Mouse (Mus musculus) ES-Bruce4 (cell line): ENCODE results near the gene Dolk. TPM values are rescaled to one million over a fixed set of nuclear protein-coding genes. Genes with fewer than 3 reads are reported as not detected.

Source experiments
- H3K27ac ChIP-seq: 2 replicates; pipeline ENCODE4 v1.5.1; 2012; ENCODE audit warnings: low read length, inconsistent platforms; ENCODE audit not compliant: insufficient read depth
- H3K27me3 ChIP-seq: 2 replicates; pipeline ENCODE4 v1.6.1; 2012; ENCODE audit warnings: mild to moderate bottlenecking, low read length, inconsistent platforms; ENCODE audit not compliant: control insufficient read depth, poor library complexity, insufficient read depth, severe bottlenecking
- H3K36me3 ChIP-seq: 2 replicates; pipeline ENCODE4 v1.6.1; 2012; ENCODE audit warnings: inconsistent platforms, mild to moderate bottlenecking, low read length, moderate library complexity; ENCODE audit not compliant: control insufficient read depth, poor library complexity, insufficient read depth, severe bottlenecking
- H3K4me1 ChIP-seq: one replicate; pipeline ENCODE4 v1.8.1; 2011; ENCODE audit warnings: low read length; ENCODE audit not compliant: control insufficient read depth, insufficient read depth
- H3K4me3 ChIP-seq: 2 replicates; pipeline ENCODE4 v1.5.1; 2011; ENCODE audit warnings: low read depth, mild to moderate bottlenecking, low read length
- H3K9ac ChIP-seq: 2 replicates; pipeline ENCODE4 v1.6.1; 2012; ENCODE audit warnings: low read depth, mild to moderate bottlenecking, inconsistent platforms; ENCODE audit not compliant: poor library complexity, severe bottlenecking
- H3K9me3 ChIP-seq: replicated peaks from 2 replicates; pipeline ENCODE4 v1.6.1; 2012; ENCODE audit warnings: mild to moderate bottlenecking, low read length, inconsistent platforms; ENCODE audit not compliant: control insufficient read depth, poor library complexity, insufficient read depth, severe bottlenecking
- CTCF ChIP-seq: IDR thresholded peaks from one replicate; pipeline ENCODE4 v1.8.1; 2011; ENCODE audit warnings: low read depth, low read length
- EP300 ChIP-seq: IDR thresholded peaks from 2 replicates; pipeline ENCODE4 v1.6.1; 2011; ENCODE audit warnings: low read depth, low read length; ENCODE audit not compliant: insufficient read depth
- POLR2A ChIP-seq: IDR thresholded peaks from one replicate; pipeline ENCODE4 v1.8.1; 2011; ENCODE audit warnings: low read length; ENCODE audit not compliant: insufficient read depth
- polyA plus RNA-seq: library from polyadenylated mRNA; stranded (reverse); fragments of >200 nt; gene quantifications from 2 replicates; pipeline ENCODE4 v1.2.4, GENCODE M21; 2011; ENCODE audit warnings: low read depth; ENCODE audit not compliant: missing spikeins, insufficient read depth, insufficient read length

Dolk gene
- polyA plus RNA-seq, 1 experiment = 3.4 TPM

GRCm38 (mm10) chr2:30250166-30251128, 35.7 kb downstream of the Dolk start:
- Histone ChIP-seq H3K9ac (no peak overlapping the region), H3K27me3 (no peaks in the 10 kb centered on the region), H3K4me1 (peaks cover 4% of the 10 kb centered on the region), H3K27ac (0 out of 2 replicates have a peak overlapping the region, but pooled peaks have one; percentile 1), H3K36me3 (0 out of 2 replicates have a peak, but pooled peaks cover 3% of the 10 kb centered on the region), H3K9me3 (no peaks in the 10 kb centered on the region), H3K4me3 (no peak overlapping the region)
- no peak for TF ChIP-seq CTCF
- TF ChIP-seq POLR2A = no peak
- TF ChIP-seq EP300 = no peak

- H3K9ac ChIP-seq = no peak overlapping the region
- H3K4me3 ChIP-seq = no peak overlapping the region
- no peaks in the 10 kb centered on the region for H3K27me3 ChIP-seq
- H3K9me3 ChIP-seq = no peaks in the 10 kb centered on the region
- no peaks in the 10 kb centered on the region for H3K36me3 ChIP-seq
- TF ChIP-seq EP300 (no peak), POLR2A (no peak), CTCF (no peak)
- H3K27ac ChIP-seq = no peak overlapping the region
- H3K4me1 ChIP-seq = peaks cover 4% of the 10 kb centered on the region
These were observed 37.0 kb downstream of the Dolk start for GRCm38 (mm10) chr2:30249182-30249581.

GRCm38 (mm10) chr2:30247681-30248080, 38.5 kb downstream of the Dolk start:
- Histone ChIP-seq H3K4me3 (no peak overlapping the region), H3K36me3 (no peaks in the 10 kb centered on the region), H3K4me1 (peaks cover 2% of the 10 kb centered on the region), H3K9me3 (no peaks in the 10 kb centered on the region), H3K27me3 (no peaks in the 10 kb centered on the region), H3K27ac (no peak overlapping the region), H3K9ac (no peak overlapping the region)
- TF ChIP-seq EP300 (no peak), POLR2A (no peak), CTCF (no peak)

GRCm38 (mm10) chr2:30247036-30247435, 39.1 kb downstream of the Dolk start:
- Histone ChIP-seq H3K9me3 (no peaks in the 10 kb centered on the region), H3K27me3 (no peaks in the 10 kb centered on the region), H3K27ac (no peak overlapping the region), H3K4me1 (peaks cover 2% of the 10 kb centered on the region), H3K9ac (no peak overlapping the region), H3K36me3 (no peaks in the 10 kb centered on the region), H3K4me3 (no peak overlapping the region)
- TF ChIP-seq EP300 = no peak
- no peak for TF ChIP-seq POLR2A
- no peak for TF ChIP-seq CTCF

- TF ChIP-seq CTCF (no peak), EP300 (no peak), POLR2A (no peak)
- no peak overlapping the region for H3K9ac ChIP-seq
- no peaks in the 10 kb centered on the region for H3K9me3 ChIP-seq
- no peaks in the 10 kb centered on the region; the same call in 1 of the 2 replicates for H3K36me3 ChIP-seq
- H3K27me3 ChIP-seq = no peaks in the 10 kb centered on the region
- no peak overlapping the region for H3K4me3 ChIP-seq
- H3K27ac ChIP-seq = no peak overlapping the region
- H3K4me1 ChIP-seq = no peaks in the 10 kb centered on the region
These were observed 41.4 kb downstream of the Dolk start for GRCm38 (mm10) chr2:30244595-30245178.

DNA sequence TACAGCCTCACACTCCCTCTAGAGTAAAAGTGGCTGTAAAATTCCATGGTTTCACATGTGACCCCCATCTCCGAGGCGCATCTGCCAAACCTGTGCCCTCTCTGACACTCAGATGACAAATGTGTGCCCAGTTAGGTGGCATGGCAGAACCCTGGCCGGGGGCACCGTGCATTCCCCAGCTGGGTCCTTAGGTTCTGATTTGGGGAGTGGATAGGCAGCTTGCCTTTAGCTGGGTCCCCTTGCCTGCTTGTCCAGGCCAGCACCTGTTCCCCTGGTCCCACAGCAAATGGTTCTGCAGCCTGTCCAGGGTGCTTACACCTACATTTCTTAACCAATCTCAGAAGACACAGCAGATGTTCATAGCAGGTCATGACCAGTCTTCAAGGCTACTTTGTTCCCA, 42.7 kb downstream of the Dolk start:
- Histone ChIP-seq H3K4me1 (no peaks in the 10 kb centered on the region), H3K36me3 (no peaks in the 10 kb centered on the region; the same call in 1 of the 2 replicates), H3K27me3 (no peaks in the 10 kb centered on the region), H3K9ac (no peak overlapping the region), H3K9me3 (no peaks in the 10 kb centered on the region), H3K27ac (peak overlapping the region; percentile 21; the same call in 1 of the 2 replicates), H3K4me3 (no peak overlapping the region)
- TF ChIP-seq CTCF = no peak
- no peak for TF ChIP-seq EP300
